Mouse (Mus musculus): Measurements from ENCODE around the gene Smg6. TPM values are rescaled to one million over a fixed set of nuclear protein-coding genes. Genes with fewer than 3 reads are reported as not detected.

Gene Smg6
- polyA plus RNA-seq (2017; shearing (Covaris generic)), result 43.9 TPM

GRCm38 (mm10) chr11:74925577-74926387 is at the start of gene Smg6, which contains the start of gene Srr:
Gene Smg6, plus strand, starts transcription at chr11:74925823.
Gene Srr, minus strand, starts transcription at chr11:74925948.

GRCm38 (mm10) chr11:74896901-74897677 is 28.5 kb upstream of the Smg6 start, which contains the start of gene Sgsm2:
Gene Sgsm2, minus strand, starts transcription at chr11:74897060.

GRCm38 (mm10) chr11:74897678-74898516 is 27.7 kb upstream of the Smg6 start, which contains the start of gene Tsr1:
Gene Tsr1, plus strand, starts transcription at chr11:74898071.

GRCm38 (mm10) chr11:75169405-75170080 is 243.9 kb downstream of the Smg6 start, which contains the start of gene Hic1:
Gene Hic1, minus strand, starts transcription at chr11:75169519.

GRCm38 (mm10) chr11:75178672-75179208 is 253.1 kb downstream of the Smg6 start, which contains the start of gene Ovca2:
Gene Ovca2, minus strand, starts transcription at chr11:75178835.

GRCm38 (mm10) chr11:75190905-75191441 is 265.4 kb downstream of the Smg6 start, which contains the start of gene Dph1:
Gene Dph1, minus strand, starts transcription at chr11:75191241.

GRCm38 (mm10) chr11:75193256-75194071 is 267.8 kb downstream of the Smg6 start, which contains the start of gene Rtn4rl1:
Gene Rtn4rl1, plus strand, starts transcription at chr11:75193783.

Other genes with a start within 250 kb of the Smg6 start
- 71.1 TPM for gene Pafah1b1, start 201.2 kb upstream of the Smg6 start, polyA plus RNA-seq (2017; shearing (Covaris generic))
- gene Mettl16, start 155.0 kb upstream of the Smg6 start, polyA plus RNA-seq (2017; shearing (Covaris generic)), result 48.2 TPM
- 6.1 TPM for gene Mnt, start 94.9 kb upstream of the Smg6 start, polyA plus RNA-seq (2017; shearing (Covaris generic))
- 1.3 TPM for gene Sgsm2, start 28.8 kb upstream of the Smg6 start, polyA plus RNA-seq (2017; shearing (Covaris generic))
- gene Tsr1, start 27.8 kb upstream of the Smg6 start, polyA plus RNA-seq (2017; shearing (Covaris generic)), result 65.6 TPM
- gene Srr, start 125 bp downstream of the Smg6 start, polyA plus RNA-seq (2017; shearing (Covaris generic)), result 8.9 TPM
- 2.0 TPM for gene Hic1, start 243.7 kb downstream of the Smg6 start, polyA plus RNA-seq (2017; shearing (Covaris generic))